Mouse (Mus musculus) ES-Bruce4 (cell line): ENCODE results near the gene Serpinb1a. TPM values are rescaled to one million over a fixed set of nuclear protein-coding genes. Genes with fewer than 3 reads are reported as not detected.

Source experiments
- H3K27ac ChIP-seq: 2 replicates; pipeline ENCODE4 v1.5.1; 2012; ENCODE audit warnings: low read length, inconsistent platforms; ENCODE audit not compliant: insufficient read depth
- H3K27me3 ChIP-seq: 2 replicates; pipeline ENCODE4 v1.6.1; 2012; ENCODE audit warnings: mild to moderate bottlenecking, low read length, inconsistent platforms; ENCODE audit not compliant: control insufficient read depth, poor library complexity, insufficient read depth, severe bottlenecking
- H3K36me3 ChIP-seq: 2 replicates; pipeline ENCODE4 v1.6.1; 2012; ENCODE audit warnings: inconsistent platforms, mild to moderate bottlenecking, low read length, moderate library complexity; ENCODE audit not compliant: control insufficient read depth, poor library complexity, insufficient read depth, severe bottlenecking
- H3K4me1 ChIP-seq: one replicate; pipeline ENCODE4 v1.8.1; 2011; ENCODE audit warnings: low read length; ENCODE audit not compliant: control insufficient read depth, insufficient read depth
- H3K4me3 ChIP-seq: 2 replicates; pipeline ENCODE4 v1.5.1; 2011; ENCODE audit warnings: low read depth, mild to moderate bottlenecking, low read length
- H3K9ac ChIP-seq: 2 replicates; pipeline ENCODE4 v1.6.1; 2012; ENCODE audit warnings: low read depth, mild to moderate bottlenecking, inconsistent platforms; ENCODE audit not compliant: poor library complexity, severe bottlenecking
- H3K9me3 ChIP-seq: replicated peaks from 2 replicates; pipeline ENCODE4 v1.6.1; 2012; ENCODE audit warnings: mild to moderate bottlenecking, low read length, inconsistent platforms; ENCODE audit not compliant: control insufficient read depth, poor library complexity, insufficient read depth, severe bottlenecking
- CTCF ChIP-seq: IDR thresholded peaks from one replicate; pipeline ENCODE4 v1.8.1; 2011; ENCODE audit warnings: low read depth, low read length
- EP300 ChIP-seq: IDR thresholded peaks from 2 replicates; pipeline ENCODE4 v1.6.1; 2011; ENCODE audit warnings: low read depth, low read length; ENCODE audit not compliant: insufficient read depth
- POLR2A ChIP-seq: IDR thresholded peaks from one replicate; pipeline ENCODE4 v1.8.1; 2011; ENCODE audit warnings: low read length; ENCODE audit not compliant: insufficient read depth
- polyA plus RNA-seq: library from polyadenylated mRNA; stranded (reverse); fragments of >200 nt; gene quantifications from 2 replicates; pipeline ENCODE4 v1.2.4, GENCODE M21; 2011; ENCODE audit warnings: low read depth; ENCODE audit not compliant: missing spikeins, insufficient read depth, insufficient read length

Serpinb1a gene
- polyA plus RNA-seq, 1 experiment, result 2.1 TPM

DNA sequence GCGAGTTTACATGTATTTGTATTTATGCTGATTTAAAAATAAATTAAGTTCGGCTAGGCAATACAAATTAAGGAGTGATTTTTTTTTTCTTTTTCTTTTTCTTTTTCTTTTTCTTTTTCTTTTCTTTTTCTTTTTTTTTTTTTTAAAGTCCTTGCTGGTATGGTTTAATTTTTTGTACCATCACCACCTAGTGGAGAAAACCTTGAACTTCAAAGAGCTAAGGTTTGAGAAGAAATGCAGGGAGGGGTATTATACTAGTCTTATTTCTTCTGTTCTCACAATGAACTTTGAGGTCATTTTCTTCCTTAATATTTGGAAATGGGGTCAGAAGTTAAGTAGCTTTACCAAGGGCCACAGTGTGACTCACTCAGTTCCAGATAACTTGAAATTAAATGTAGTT is 51.9 kb downstream of the Serpinb1a start:
- Histone ChIP-seq H3K4me1 (no peaks in the 10 kb centered on the region), H3K9me3 (no peaks in the 10 kb centered on the region), H3K27ac (no peak overlapping the region), H3K9ac (no peak overlapping the region), H3K4me3 (no peak overlapping the region), H3K36me3 (no peaks in the 10 kb centered on the region), H3K27me3 (peaks cover 1% of the 10 kb centered on the region; the same call in 1 of the 2 replicates)
- TF ChIP-seq POLR2A (no peak), EP300 (no peak), CTCF (no peak)

DNA sequence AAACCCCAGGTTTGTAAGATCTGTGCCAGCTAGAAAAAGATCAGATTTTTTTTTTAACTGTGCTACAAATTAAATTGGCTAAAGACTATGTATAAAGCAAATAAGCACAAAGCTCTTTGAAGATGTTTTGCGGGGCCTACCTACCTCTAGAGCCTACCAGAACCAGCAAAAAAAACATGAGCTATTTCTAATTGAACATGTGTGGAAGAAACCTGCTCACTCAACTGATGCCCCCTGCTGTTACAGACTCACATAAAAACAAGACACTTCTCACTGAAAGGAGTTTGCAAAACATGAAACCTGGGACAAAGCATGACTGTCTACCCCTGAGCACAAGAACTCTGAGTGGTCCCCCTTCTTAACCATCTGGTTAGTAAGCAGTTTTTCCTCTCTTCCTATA is 53.9 kb downstream of the Serpinb1a start:
- Histone ChIP-seq H3K9ac (no peak overlapping the region), H3K4me3 (no peak overlapping the region), H3K36me3 (no peaks in the 10 kb centered on the region), H3K9me3 (no peaks in the 10 kb centered on the region), H3K4me1 (no peaks in the 10 kb centered on the region), H3K27me3 (no peaks in the 10 kb centered on the region), H3K27ac (no peak overlapping the region)
- TF ChIP-seq EP300, result no peak
- no peak for TF ChIP-seq POLR2A
- no peak for TF ChIP-seq CTCF

DNA sequence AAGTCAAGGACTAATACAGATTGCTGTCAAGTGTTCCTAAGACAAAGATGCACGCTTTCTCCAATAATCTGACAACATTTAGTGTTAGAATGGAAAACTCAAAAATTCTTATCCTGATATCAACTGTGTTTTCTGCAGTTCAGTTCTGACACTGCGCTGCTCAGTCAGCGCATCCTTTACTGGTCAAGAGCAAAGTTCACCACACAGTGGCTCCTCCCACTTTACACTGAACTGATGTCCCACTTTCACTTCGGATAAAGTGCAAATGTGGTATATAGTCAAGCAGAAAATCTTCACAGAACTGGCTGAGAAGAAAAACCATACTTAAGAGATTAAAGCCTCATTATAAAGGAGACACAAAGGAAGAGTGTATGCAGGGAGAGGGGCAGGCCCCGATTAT is 55.8 kb downstream of the Serpinb1a start:
- Histone ChIP-seq H3K9me3 (no peaks in the 10 kb centered on the region), H3K27ac (no peak overlapping the region), H3K4me3 (no peak overlapping the region), H3K9ac (no peak overlapping the region), H3K4me1 (no peaks in the 10 kb centered on the region), H3K27me3 (no peaks in the 10 kb centered on the region), H3K36me3 (no peaks in the 10 kb centered on the region)
- TF ChIP-seq EP300, result no peak
- TF ChIP-seq CTCF, result no peak
- no peak for TF ChIP-seq POLR2A

DNA sequence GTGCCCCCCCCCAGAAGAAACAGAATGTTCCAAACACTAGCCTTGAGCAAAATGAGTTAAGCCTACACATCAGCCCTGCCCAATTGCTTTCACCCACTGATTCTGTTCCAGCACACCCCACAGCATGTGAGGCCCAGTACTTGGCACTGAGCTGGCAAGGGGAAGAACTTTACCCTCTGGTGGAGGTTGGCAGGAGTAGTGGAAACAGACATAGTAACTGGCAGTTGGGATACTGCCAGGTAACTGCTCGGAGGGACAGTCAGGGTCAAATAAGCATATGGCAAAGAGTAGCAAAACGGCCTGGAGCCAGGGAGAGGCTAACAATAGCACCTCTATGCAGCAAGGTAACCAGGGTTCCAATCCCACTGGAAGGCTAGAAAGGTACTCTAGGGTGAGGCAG is 56.4 kb downstream of the Serpinb1a start:
- H3K9ac ChIP-seq, result no peak overlapping the region
- no peak overlapping the region for H3K27ac ChIP-seq
- TF ChIP-seq POLR2A, result no peak
- no peak for TF ChIP-seq EP300
- no peak for TF ChIP-seq CTCF
- H3K9me3 ChIP-seq, result no peaks in the 10 kb centered on the region
- no peaks in the 10 kb centered on the region for H3K4me1 ChIP-seq
- no peaks in the 10 kb centered on the region for H3K36me3 ChIP-seq
- H3K4me3 ChIP-seq, result no peak overlapping the region
- H3K27me3 ChIP-seq, result no peaks in the 10 kb centered on the region

Other genes starting within 250 kb of the Serpinb1a start
- gene Mylk4, start 67.2 kb downstream of the Serpinb1a start, polyA plus RNA-seq, result not detected in 2 replicates
- gene Wrnip1, start 49.1 kb downstream of the Serpinb1a start, polyA plus RNA-seq, result 21.5 and 23.3 TPM in 2 replicates
- gene D930007J09Rik, start 48.3 kb downstream of the Serpinb1a start, polyA plus RNA-seq, result not detected in 2 replicates
- gene Serpinb1c, start 47.0 kb upstream of the Serpinb1a start, polyA plus RNA-seq, result not detected in 2 replicates
- 2.3 and 6.1 TPM in 2 replicates for gene Serpinb6b, start 114.0 kb upstream of the Serpinb1a start, polyA plus RNA-seq
- gene Serpinb9, start 152.1 kb upstream of the Serpinb1a start, polyA plus RNA-seq, result 3.4 and 3.7 TPM in 2 replicates
- gene Serpinb9b, start 176.2 kb upstream of the Serpinb1a start, polyA plus RNA-seq, result 6.5 and 7.6 TPM in 2 replicates
- not detected in 2 replicates for gene Serpinb1b, start 227.4 kb upstream of the Serpinb1a start, polyA plus RNA-seq